Mouse (Mus musculus) embryo, embryonic 11 days (tissue): Measurements from ENCODE around the gene Kcnq4.

Experiments used
- DNase-seq: peaks from one replicate; pipeline ENCODE4 v3.0.0-alpha.2; 2015

Kcnq4 gene

GRCm38 (mm10) chr4:120721574-120721973 lies 26.8 kb downstream of the Kcnq4 start:
- no peak for DNase-seq

- DNase-seq = peak; percentile 30
Observed at GRCm38 (mm10) chr4:120719152-120719551, 29.3 kb downstream of the Kcnq4 start.

DNA sequence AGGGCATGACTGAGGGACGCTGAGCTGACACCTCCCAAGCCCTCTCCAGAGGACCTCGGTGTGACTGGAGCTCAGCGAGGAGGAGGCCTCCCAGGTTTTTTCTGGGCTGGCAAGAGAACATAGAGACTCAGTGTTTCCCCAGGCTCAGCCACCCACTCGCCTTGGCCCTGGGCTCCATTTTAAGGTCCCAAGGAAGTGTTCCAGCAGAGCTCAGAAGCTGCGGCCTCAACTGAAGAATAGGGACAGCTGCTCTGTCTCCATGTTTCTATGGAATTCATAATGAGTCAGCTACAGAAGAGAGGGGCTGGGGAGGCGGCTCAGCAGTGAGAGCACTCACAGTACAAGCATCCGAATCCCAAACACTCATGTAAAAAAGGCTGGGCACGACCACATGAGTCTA lies 30.8 kb downstream of the Kcnq4 start:
- DNase-seq = no peak

DNA sequence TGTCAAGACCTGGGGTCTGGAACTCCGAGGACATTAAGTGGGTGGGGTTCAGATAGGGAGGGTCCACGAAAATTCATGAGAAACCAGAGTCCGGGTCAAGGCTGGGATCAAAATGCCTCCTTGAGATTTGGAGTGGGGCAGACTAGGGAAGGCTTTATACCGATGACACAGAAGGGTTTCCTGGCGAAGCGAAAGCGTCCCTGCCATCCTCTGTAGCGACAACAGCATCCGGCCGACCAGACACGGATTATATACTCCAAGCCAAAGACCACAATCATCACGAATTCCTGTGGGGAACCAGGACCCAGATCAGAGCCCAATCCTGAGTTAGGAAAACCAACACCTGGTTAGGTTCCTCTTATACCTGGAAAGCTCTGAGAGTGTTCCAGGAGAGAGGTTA lies 31.6 kb downstream of the Kcnq4 start:
- no peak for DNase-seq

DNA sequence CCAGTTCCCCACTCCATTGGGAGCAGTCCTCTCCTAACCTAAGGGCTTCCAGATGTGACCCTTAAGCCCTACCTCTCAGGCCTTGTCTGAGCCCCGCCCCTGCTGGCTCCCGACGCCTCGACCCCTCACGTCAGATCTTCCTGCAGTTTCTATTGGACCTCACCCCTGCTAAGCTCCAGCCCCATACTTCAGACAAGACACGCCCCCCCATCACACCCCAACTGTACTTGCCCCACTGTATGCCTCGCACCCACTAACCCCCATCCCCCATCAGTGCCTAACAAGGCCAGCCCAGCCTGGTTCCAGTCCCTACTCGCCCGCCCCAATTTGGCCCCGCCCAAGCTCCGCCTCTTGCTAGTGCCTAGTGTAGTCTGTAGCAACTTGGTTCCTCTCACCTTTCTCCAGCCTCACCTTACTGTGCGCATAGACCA lies 32.3 kb downstream of the Kcnq4 start:
- DNase-seq = peak; percentile 81

GRCm38 (mm10) chr4:120713856-120714497 lies 34.4 kb downstream of the Kcnq4 start:
- DNase-seq = no peak

- no peak for DNase-seq
Observed at GRCm38 (mm10) chr4:120713021-120713420, 35.4 kb downstream of the Kcnq4 start.

DNA sequence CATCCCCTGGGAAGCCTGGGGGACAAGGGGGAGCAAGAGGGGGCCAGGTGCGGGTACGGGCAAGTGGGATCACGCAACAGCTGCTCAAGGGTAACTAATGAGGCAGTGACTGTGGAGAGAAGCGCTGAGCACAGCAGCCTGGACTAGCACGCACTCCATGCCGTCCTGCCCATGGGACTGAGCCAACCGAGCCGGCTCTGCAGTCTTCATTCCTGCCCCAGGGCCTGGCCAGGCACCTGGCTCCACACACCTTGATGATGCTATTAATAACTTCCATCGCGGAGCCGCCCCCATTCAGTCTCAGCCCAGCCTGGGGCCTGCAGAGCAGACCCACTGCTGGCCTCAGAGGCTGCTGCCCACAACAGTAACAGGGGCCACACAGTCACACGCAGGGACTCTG lies 36.2 kb downstream of the Kcnq4 start:
- no peak for DNase-seq

DNA sequence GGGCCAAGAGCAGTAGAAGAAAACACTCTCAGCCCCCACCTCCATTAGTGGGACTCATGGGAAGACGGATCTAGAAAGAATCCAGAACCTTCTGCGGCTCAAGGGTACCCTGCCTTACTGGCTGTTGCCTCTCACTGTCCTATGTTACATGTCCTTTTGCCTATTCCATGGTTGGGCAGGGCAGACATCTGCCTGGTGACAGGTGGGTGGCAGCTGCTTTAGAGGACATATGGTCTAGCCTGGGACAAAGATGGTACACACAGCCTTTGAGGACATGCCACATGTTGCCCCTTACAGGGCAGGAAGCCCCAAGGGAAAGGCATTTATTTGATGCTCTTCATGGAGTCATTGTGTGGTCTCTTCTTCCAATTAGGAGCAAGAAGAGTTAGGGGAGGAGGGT lies 45.9 kb downstream of the Kcnq4 start:
- DNase-seq = no peak

DNA sequence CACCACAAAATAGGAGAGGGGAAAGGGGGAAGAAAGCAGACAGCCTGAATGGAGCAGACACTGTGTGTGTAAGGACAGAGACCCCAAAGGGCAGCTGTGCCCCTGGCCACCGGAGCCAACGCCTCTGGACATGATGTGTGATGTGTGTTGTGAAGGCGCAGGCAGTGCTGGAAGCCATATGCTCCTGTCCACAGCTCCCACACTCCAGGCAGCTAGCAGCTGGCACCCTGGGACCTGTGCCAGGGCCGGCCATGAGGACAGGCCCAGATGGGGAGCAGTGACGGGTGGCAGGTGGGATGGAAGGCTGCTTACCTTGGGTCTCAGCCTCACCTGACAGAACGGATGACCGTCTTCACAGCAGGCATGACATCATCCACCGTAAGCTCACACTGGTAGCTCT lies 46.4 kb downstream of the Kcnq4 start:
- DNase-seq = no peak

DNA sequence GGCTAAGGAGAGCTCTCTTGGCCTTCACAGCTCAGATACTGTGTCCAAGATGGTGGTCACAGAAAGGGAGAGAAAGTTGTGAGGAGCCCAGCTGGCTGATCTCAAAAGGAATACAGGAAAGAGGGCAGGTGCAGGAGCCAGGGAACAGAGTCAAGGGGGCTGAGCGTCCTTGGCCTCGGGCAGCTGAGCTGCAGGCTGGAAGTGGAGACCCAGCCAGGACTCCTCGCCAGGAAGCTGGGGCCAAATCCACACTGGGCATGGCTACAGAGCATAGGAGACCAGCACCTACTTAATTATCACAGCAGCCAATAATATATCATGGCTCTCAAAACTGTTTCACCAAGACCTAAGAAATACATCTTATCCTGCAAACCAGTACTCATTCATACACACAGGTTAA lies 47.2 kb downstream of the Kcnq4 start:
- no peak for DNase-seq

DNA sequence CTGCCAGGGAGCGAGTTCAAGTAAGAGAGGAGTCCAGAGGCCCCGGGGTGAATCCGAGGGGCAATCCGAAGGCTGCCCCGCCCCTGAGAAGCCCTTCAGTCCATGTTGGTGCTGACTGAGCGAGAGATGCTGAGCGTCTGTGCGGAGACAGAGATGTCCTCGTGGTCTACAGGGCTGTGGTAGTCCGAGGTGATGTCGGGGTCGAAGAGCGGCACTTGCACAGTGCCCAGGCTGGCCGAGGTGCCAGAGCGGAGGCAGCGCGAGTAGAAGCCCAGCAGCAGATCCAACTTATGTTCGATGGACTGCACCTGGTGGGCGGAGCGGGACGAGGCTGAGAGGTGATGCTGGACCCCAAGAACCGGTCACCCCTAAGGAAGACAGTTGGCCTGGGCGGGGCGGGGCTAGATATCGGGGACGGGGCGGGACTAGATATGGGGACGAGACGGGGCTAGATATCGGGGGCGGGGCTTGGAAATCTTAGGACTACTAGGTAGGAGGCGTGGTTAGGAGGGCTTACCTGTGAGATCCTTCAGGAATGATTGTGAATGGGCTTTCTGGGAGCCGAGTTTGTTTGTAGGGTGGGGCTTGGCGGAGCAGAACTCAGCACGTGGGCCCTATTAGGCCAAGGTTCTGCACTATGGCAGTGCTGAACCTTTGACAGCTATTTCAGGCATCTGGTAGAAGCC lies 50.5 kb downstream of the Kcnq4 start:
- DNase-seq = peak; percentile 19

DNA sequence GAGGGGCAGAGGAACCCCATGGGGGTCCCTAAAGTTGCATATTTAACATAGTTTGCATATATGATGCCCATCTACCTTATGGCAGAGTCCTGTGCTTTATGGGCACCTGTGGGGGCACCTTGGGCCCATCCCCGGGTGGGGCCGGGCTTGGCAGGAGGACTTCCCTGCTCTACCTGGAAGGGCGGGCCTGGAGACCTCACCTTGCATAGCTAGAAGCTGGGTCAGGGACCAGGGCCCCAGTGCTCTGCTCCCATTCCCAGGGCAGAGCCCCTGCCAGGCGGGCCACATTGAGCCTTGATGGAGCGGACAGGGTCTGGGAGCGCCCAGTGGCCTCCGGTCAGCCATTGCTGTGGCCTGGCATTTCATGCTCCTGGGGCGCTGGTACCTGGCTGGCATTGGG lies 51.1 kb downstream of the Kcnq4 start:
- DNase-seq = no peak

- DNase-seq = peak; percentile 64
Observed at GRCm38 (mm10) chr4:120692717-120693116, 55.7 kb downstream of the Kcnq4 start.

DNA sequence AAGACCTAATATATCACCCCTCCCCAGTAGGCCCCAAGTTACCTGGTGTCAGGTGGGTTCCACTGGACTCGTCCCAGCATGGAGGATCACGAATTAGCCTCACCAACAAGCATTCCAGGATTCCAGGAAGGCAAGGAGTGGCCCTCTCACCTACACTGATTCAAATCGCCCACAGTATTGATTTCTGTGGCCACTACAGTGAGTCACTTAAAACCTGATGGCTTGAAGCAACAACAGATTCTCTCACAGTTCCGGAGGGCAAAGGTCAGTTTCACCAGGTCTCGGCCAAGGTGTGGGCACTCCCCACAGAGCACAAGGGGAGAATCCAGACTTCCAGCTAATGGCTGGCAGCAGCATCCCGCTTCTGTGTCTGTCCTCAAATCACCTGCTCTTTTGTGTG lies 59.1 kb downstream of the Kcnq4 start:
- no peak for DNase-seq

DNA sequence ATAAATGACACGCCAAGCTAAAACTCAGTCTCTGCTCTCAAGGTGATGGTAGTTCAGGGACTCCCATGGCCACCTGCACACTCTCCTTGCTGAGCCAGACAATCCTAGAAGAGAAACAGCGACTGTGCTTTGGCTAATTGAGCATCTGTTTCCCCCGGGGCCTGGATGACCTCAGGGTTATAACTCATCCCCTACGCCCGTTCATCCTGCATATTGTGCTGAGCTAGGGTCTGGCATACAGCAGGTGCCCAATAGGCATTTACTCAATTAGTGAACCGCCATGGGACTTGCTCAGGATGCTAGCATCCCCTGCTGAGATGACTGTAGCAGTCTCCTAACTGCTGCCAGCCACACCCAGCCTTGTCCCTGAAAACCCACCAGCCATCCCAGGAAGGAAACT lies 61.1 kb downstream of the Kcnq4 start:
- DNase-seq = peak; percentile 32

- DNase-seq = no peak
Observed at GRCm38 (mm10) chr4:120683278-120683997, 65.0 kb downstream of the Kcnq4 start.

DNA sequence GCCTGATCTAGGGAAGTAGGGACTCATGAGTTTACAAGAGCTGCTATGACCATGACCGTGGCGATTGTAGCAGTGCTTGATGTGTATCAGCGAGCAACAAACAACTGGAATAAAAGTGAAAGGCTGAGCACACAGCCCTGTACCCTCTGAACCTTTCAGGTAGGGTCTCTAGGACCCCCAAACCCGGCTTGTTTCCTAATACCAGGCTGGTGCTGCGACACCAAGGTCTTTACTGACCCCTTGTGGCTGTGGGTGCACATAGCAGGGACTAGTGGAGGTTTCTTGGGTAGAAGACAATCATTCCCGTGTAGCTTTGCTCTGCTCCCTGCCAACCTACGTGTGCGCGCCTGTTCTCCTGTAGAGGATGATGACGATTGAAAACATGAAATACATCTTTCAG lies 66.2 kb downstream of the Kcnq4 start:
- DNase-seq = peak; percentile 80

- DNase-seq = no peak
Observed at GRCm38 (mm10) chr4:120680953-120681352, 67.5 kb downstream of the Kcnq4 start.

DNA sequence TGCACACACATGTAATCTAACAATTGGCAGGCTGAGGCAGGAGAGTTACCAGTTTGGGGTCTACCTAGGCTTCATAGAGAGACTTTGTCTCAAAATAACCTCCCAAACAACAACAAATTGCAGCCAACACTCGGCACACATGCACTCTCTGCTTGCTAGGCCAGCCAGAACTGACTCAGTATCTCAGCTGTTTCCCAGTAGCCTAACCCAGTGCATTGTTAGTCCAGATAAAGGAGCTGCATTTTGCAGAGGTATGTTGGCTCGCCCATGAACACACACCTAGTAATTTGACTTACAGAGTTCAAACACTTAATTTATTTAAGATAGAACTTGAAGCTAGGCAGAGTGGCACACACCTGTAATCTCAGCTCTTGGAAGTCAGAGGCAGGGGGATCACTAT lies 72.8 kb downstream of the Kcnq4 start:
- DNase-seq = no peak

DNA sequence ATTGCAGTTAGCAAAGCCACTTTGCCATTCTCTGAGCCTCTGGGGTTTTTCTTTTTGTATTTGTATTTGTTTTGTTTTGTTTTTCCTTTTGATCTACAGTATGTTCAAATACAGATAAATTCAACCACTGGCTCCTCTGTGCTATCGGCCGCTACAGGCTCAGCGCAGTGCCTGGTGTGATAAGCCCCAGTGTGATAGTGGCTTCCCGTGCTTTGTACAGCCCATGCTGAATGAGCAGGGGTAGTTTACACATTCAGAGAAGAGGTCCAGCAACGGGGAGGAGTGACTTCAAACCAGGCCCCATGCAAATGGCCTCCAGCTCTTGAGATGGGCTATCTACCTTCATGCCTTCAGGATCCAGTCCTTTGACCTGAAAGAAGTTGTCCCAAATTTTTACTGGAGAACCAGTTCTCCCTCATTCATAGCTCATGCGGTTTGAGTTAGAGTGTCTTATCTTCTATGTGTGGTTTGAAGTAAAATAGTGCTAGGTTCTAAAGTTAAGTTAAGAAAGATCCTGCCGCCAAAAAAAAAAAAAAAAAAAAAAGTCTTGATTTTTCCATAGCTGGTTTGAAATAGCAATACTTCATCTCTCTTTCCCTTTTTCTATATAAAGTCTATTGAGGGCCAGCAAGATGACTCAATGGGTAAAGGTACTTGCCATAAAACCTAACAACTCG lies 73.5 kb downstream of the Kcnq4 start:
- DNase-seq = no peak

DNA sequence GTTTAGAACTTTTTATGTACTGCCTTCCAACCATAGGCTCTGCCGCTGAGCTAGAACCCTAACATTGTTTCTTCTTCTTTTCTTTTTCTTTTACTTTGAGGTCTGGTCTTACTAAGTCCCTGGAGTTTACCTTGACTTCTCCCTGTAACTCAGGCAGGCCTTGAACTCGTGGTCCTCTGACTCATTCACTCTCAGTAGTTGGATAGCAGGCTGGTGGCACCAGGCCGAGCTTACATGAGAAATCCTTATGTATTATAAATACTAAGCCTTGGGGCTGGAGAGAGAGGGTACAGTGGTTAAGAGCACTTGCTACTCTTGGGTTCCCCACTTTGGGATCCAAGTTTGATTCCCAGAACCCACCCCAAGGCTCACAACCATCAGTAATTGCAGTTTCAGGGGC lies 74.8 kb downstream of the Kcnq4 start:
- no peak for DNase-seq

- no peak for DNase-seq
Observed at GRCm38 (mm10) chr4:120671046-120671445, 77.4 kb downstream of the Kcnq4 start.

- no peak for DNase-seq
Observed at GRCm38 (mm10) chr4:120669585-120669984, 78.8 kb downstream of the Kcnq4 start.
